Mouse (Mus musculus) kidney, embryonic 15.5 days (tissue): Measurements from ENCODE around the gene St7. TPM values are rescaled to one million over a fixed set of nuclear protein-coding genes. Genes with fewer than 3 reads are reported as not detected.
A peak's percentile ranks its signal among the peaks of the same experiment; 100 is the strongest.

ENCODE experiments used
- ATAC-seq: fragments of 200-750 bp; cut with Nextera tagmentation; replicated peaks from 2 replicates; pipeline ENCODE4 v1.8.0; 2017; ENCODE audit warnings: moderate TSS enrichment; ENCODE audit not compliant: low FRiP score
- H3K27ac ChIP-seq: fragments of 300-500 bp; sonication (generic); 2 replicates; pipeline ENCODE4 v1.5.1; 2015; ENCODE audit warnings: mild to moderate bottlenecking, inconsistent platforms
- H3K27me3 ChIP-seq: fragments of 300-500 bp; sonication (generic); 2 replicates; pipeline ENCODE4 v1.6.1; 2015; ENCODE audit warnings: inconsistent platforms
- H3K36me3 ChIP-seq: fragments of 300-500 bp; sonication (generic); 2 replicates; pipeline ENCODE4 v1.6.1; 2015; ENCODE audit warnings: inconsistent platforms
- H3K4me1 ChIP-seq: fragments of 300-500 bp; sonication (generic); 2 replicates; pipeline ENCODE4 v1.6.1; 2015; ENCODE audit warnings: inconsistent platforms
- H3K4me2 ChIP-seq: fragments of 300-500 bp; sonication (generic); 2 replicates; pipeline ENCODE4 v1.6.1; 2015; ENCODE audit warnings: moderate library complexity, mild to moderate bottlenecking, inconsistent platforms
- H3K4me3 ChIP-seq: fragments of 300-500 bp; sonication (generic); replicated peaks from 2 replicates; pipeline ENCODE4 v1.5.1; 2015; ENCODE audit warnings: mild to moderate bottlenecking, inconsistent platforms
- H3K9ac ChIP-seq: fragments of 300-500 bp; sonication (generic); 2 replicates; pipeline ENCODE4 v1.6.1; 2015; ENCODE audit warnings: mild to moderate bottlenecking, inconsistent platforms
- H3K9me3 ChIP-seq: fragments of 300-500 bp; sonication (generic); replicated peaks from 2 replicates; pipeline ENCODE4 v1.6.1; 2016; ENCODE audit warnings: inconsistent platforms
- WGBS: fragments of 180-500 bp; shearing (Covaris S2); methylation state at CpG from one replicate; pipeline ENCODE4 v1.1.7; 2015; ENCODE audit warnings: mixed read lengths; 5-methylcytosine and 5-hydroxymethylcytosine counted together
- polyA plus RNA-seq: library from polyadenylated mRNA; unstranded; fragments of >200 nt; fragmentation: Nextera tagmentation; extraction: Ambion mirVana; gene quantifications from 2 replicates; pipeline ENCODE4 v1.2.1, GENCODE M21; 2015

The St7 gene
- polyA plus RNA-seq, 1 experiment from 2014 or later: 20.3 TPM

GRCm38 (mm10) chr6:17800694-17801093 lies 108.0 kb downstream of the St7 start:
- no peak overlapping the region for H3K4me2 ChIP-seq
- no peak overlapping the region for H3K27ac ChIP-seq
- H3K9me3 ChIP-seq: no peaks in the 10 kb centered on the region
- no peak for ATAC-seq
- 77% methylated on average over 5 of the region's 5 CpGs for WGBS
- H3K4me3 ChIP-seq: no peak overlapping the region
- no peaks in the 10 kb centered on the region for H3K4me1 ChIP-seq
- H3K27me3 ChIP-seq: no peaks in the 10 kb centered on the region
- no peak overlapping the region for H3K9ac ChIP-seq
- H3K36me3 ChIP-seq: no peaks in the 10 kb centered on the region

GRCm38 (mm10) chr6:17804468-17804867 lies 111.7 kb downstream of the St7 start:
- H3K4me3 ChIP-seq: no peak overlapping the region
- no peak overlapping the region for H3K4me2 ChIP-seq
- peaks cover 7% of the 10 kb centered on the region for H3K4me1 ChIP-seq
- no peaks in the 10 kb centered on the region for H3K27me3 ChIP-seq
- H3K27ac ChIP-seq: no peak overlapping the region
- H3K9ac ChIP-seq: no peak overlapping the region
- 68% methylated on average over 3 of the region's 3 CpGs for WGBS
- ATAC-seq: no peak
- no peaks in the 10 kb centered on the region for H3K36me3 ChIP-seq
- H3K9me3 ChIP-seq: no peaks in the 10 kb centered on the region

GRCm38 (mm10) chr6:17806569-17806968 lies 113.8 kb downstream of the St7 start:
- Histone ChIP-seq H3K27ac (no peak overlapping the region), H3K27me3 (no peaks in the 10 kb centered on the region), H3K4me1 (peaks cover 7% of the 10 kb centered on the region), H3K9me3 (no peaks in the 10 kb centered on the region), H3K36me3 (no peaks in the 10 kb centered on the region), H3K9ac (no peak overlapping the region), H3K4me3 (no peak overlapping the region), H3K4me2 (no peak overlapping the region)
- WGBS: 15% methylated on average over 4 of the region's 4 CpGs
- ATAC-seq: 0 out of 2 replicates have a peak, but pooled peaks have one; percentile 36

GRCm38 (mm10) chr6:17811063-17811462 lies 118.3 kb downstream of the St7 start:
- Histone ChIP-seq H3K4me1 (peaks cover 7% of the 10 kb centered on the region), H3K9me3 (no peaks in the 10 kb centered on the region), H3K36me3 (no peaks in the 10 kb centered on the region), H3K4me3 (no peak overlapping the region), H3K4me2 (no peak overlapping the region), H3K27ac (no peak overlapping the region), H3K27me3 (no peaks in the 10 kb centered on the region), H3K9ac (no peak overlapping the region)
- no peak for ATAC-seq
- WGBS: 84% methylated on average over 2 of the region's 2 CpGs

GRCm38 (mm10) chr6:17811531-17811930 lies 118.8 kb downstream of the St7 start:
- no peaks in the 10 kb centered on the region for H3K9me3 ChIP-seq
- no peak overlapping the region for H3K27ac ChIP-seq
- H3K4me3 ChIP-seq: no peak overlapping the region
- no peak overlapping the region for H3K4me2 ChIP-seq
- no peaks in the 10 kb centered on the region for H3K36me3 ChIP-seq
- peaks cover 5% of the 10 kb centered on the region for H3K4me1 ChIP-seq
- no peaks in the 10 kb centered on the region for H3K27me3 ChIP-seq
- no peak for ATAC-seq
- H3K9ac ChIP-seq: no peak overlapping the region

GRCm38 (mm10) chr6:17814074-17814649 lies 121.4 kb downstream of the St7 start:
- no peaks in the 10 kb centered on the region for H3K27me3 ChIP-seq
- no peak overlapping the region for H3K4me2 ChIP-seq
- peaks cover 6% of the 10 kb centered on the region for H3K4me1 ChIP-seq
- no peak overlapping the region for H3K9ac ChIP-seq
- no peak for ATAC-seq
- no peak overlapping the region for H3K4me3 ChIP-seq
- no peaks in the 10 kb centered on the region for H3K36me3 ChIP-seq
- H3K9me3 ChIP-seq: no peaks in the 10 kb centered on the region
- no peak overlapping the region for H3K27ac ChIP-seq
- 55% methylated on average over 2 of the region's 2 CpGs for WGBS

- 10% methylated on average over 3 of the region's 3 CpGs for WGBS
- no peak overlapping the region for H3K9ac ChIP-seq
- H3K4me2 ChIP-seq: no peak overlapping the region
- H3K27ac ChIP-seq: no peak overlapping the region
- peaks cover 6% of the 10 kb centered on the region for H3K4me1 ChIP-seq
- ATAC-seq: peak; percentile 95
- H3K4me3 ChIP-seq: no peak overlapping the region
- no peaks in the 10 kb centered on the region for H3K9me3 ChIP-seq
- no peaks in the 10 kb centered on the region for H3K27me3 ChIP-seq
- H3K36me3 ChIP-seq: no peaks in the 10 kb centered on the region
These were observed 124.2 kb downstream of the St7 start for GRCm38 (mm10) chr6:17816865-17817435.

- no peak overlapping the region for H3K9ac ChIP-seq
- 95% methylated on average over 2 of the region's 2 CpGs for WGBS
These were observed 130.9 kb downstream of the St7 start for GRCm38 (mm10) chr6:17823614-17824013.

GRCm38 (mm10) chr6:17824735-17825134 lies 132.0 kb downstream of the St7 start:
- 95% methylated on average over 1 of the region's 1 CpGs for WGBS
- H3K4me3 ChIP-seq: no peak overlapping the region
- no peak for ATAC-seq

More at GRCm38 (mm10) chr6:17823614-17824013, 130.9 kb downstream of the St7 start:
- no peak overlapping the region for H3K4me3 ChIP-seq
- H3K4me1 ChIP-seq: 0 out of 2 replicates have a peak, but pooled peaks cover 3% of the 10 kb centered on the region
- H3K27me3 ChIP-seq: no peaks in the 10 kb centered on the region
- ATAC-seq: no peak
- no peak overlapping the region for H3K4me2 ChIP-seq
- H3K27ac ChIP-seq: no peak overlapping the region
- H3K9me3 ChIP-seq: no peaks in the 10 kb centered on the region
- H3K36me3 ChIP-seq: no peaks in the 10 kb centered on the region

GRCm38 (mm10) chr6:17828382-17828781 lies 135.6 kb downstream of the St7 start:
- no peak for ATAC-seq
- no peak overlapping the region for H3K9ac ChIP-seq
- 49% methylated on average over 4 of the region's 4 CpGs for WGBS

More at GRCm38 (mm10) chr6:17824735-17825134, 132.0 kb downstream of the St7 start:
- no peak overlapping the region for H3K9ac ChIP-seq
- no peak overlapping the region for H3K27ac ChIP-seq
- no peaks in the 10 kb centered on the region for H3K36me3 ChIP-seq
- H3K27me3 ChIP-seq: no peaks in the 10 kb centered on the region
- 0 out of 2 replicates have a peak, but pooled peaks cover 3% of the 10 kb centered on the region for H3K4me1 ChIP-seq
- H3K9me3 ChIP-seq: no peaks in the 10 kb centered on the region
- no peak overlapping the region for H3K4me2 ChIP-seq

GRCm38 (mm10) chr6:17829981-17830380 lies 137.2 kb downstream of the St7 start:
- Histone ChIP-seq H3K4me2 (no peak overlapping the region), H3K4me1 (0 out of 2 replicates have a peak, but pooled peaks cover 3% of the 10 kb centered on the region), H3K27ac (no peak overlapping the region), H3K27me3 (no peaks in the 10 kb centered on the region), H3K4me3 (no peak overlapping the region), H3K9ac (no peak overlapping the region), H3K36me3 (no peaks in the 10 kb centered on the region), H3K9me3 (no peaks in the 10 kb centered on the region)
- WGBS: 100% methylated on average over 1 of the region's 1 CpGs
- no peak for ATAC-seq

More at GRCm38 (mm10) chr6:17828382-17828781, 135.6 kb downstream of the St7 start:
- no peak overlapping the region for H3K27ac ChIP-seq
- H3K4me3 ChIP-seq: no peak overlapping the region
- H3K36me3 ChIP-seq: no peaks in the 10 kb centered on the region
- H3K4me1 ChIP-seq: 0 out of 2 replicates have a peak, but pooled peaks cover 3% of the 10 kb centered on the region
- H3K27me3 ChIP-seq: no peaks in the 10 kb centered on the region
- no peak overlapping the region for H3K4me2 ChIP-seq
- H3K9me3 ChIP-seq: no peaks in the 10 kb centered on the region

- WGBS: 43% methylated on average over 7 of the region's 7 CpGs
These were observed 141.8 kb downstream of the St7 start for GRCm38 (mm10) chr6:17834493-17834892.

More at GRCm38 (mm10) chr6:17834493-17834892, 141.8 kb downstream of the St7 start:
- no peak overlapping the region for H3K9ac ChIP-seq
- H3K9me3 ChIP-seq: no peaks in the 10 kb centered on the region
- H3K27ac ChIP-seq: no peak overlapping the region
- no peak for ATAC-seq
- no peak overlapping the region for H3K4me3 ChIP-seq
- no peaks in the 10 kb centered on the region for H3K27me3 ChIP-seq
- H3K4me2 ChIP-seq: no peak overlapping the region
- H3K36me3 ChIP-seq: no peaks in the 10 kb centered on the region
- H3K4me1 ChIP-seq: no peaks in the 10 kb centered on the region
